Mouse (Mus musculus): ENCODE measurements around the gene Crip3. TPM values are rescaled to one million over a fixed set of nuclear protein-coding genes. Genes with fewer than 3 reads are reported as not detected.

Gene Crip3
- polyA plus RNA-seq, 1 experiment from 2014 or later = 2.0 TPM

GRCm38 (mm10) chr17:46436672-46437366, 8.1 kb downstream of the Crip3 start:
- H3K27ac ChIP-seq = no peak overlapping the region
- ATAC-seq (ENCODE audit: insufficient number of reproducible peaks, low FRiP score, low TSS enrichment, low read depth) = no peak
- no peaks in the 10 kb centered on the region for H3K9me3 ChIP-seq
- H3K9ac ChIP-seq = no peak overlapping the region
- peaks cover 24% of the 10 kb centered on the region for H3K27me3 ChIP-seq
- H3K4me1 ChIP-seq = peaks cover 11% of the 10 kb centered on the region
- no peak overlapping the region for H3K4me3 ChIP-seq
- no peaks in the 10 kb centered on the region for H3K36me3 ChIP-seq
- H3K4me2 ChIP-seq = 0 out of 2 replicates have a peak overlapping the region, but pooled peaks have one; percentile 8
- 21% methylated on average over 23 of the region's 23 CpGs for WGBS

- 73% methylated on average over 4 of the region's 4 CpGs for WGBS
- Histone ChIP-seq H3K4me3 (no peak within 1 kb of the TSS), H3K27ac (no peak within 1 kb of the TSS), H3K9me3 (no peaks in the 10 kb centered on the region), H3K36me3 (no peaks in the 10 kb centered on the region), H3K27me3 (peaks cover 40% of the 10 kb centered on the region), H3K4me1 (peaks cover 19% of the 10 kb centered on the region), H3K9ac (no peak within 1 kb of the TSS), H3K4me2 (no peak within 1 kb of the TSS)
- ATAC-seq (ENCODE audit: insufficient number of reproducible peaks, low FRiP score, low TSS enrichment, low read depth) = no peak
Measured at GRCm38 (mm10) chr17:46438298-46438873, 9.7 kb downstream of the Crip3 start, which contains the start of gene Slc22a7. Slc22a7 (minus strand) TSS chr17:46438457.

- H3K9me3 ChIP-seq = no peaks in the 10 kb centered on the region
- no peak for ATAC-seq (ENCODE audit: insufficient number of reproducible peaks, low FRiP score, low TSS enrichment, low read depth)
- H3K27me3 ChIP-seq = peaks cover 48% of the 10 kb centered on the region
- no peak overlapping the region for H3K4me3 ChIP-seq
- H3K9ac ChIP-seq = no peak overlapping the region
- H3K36me3 ChIP-seq = no peaks in the 10 kb centered on the region
- 92% methylated on average over 10 of the region's 10 CpGs for WGBS
- peaks cover 13% of the 10 kb centered on the region; the same call in 1 of the 2 replicates for H3K4me1 ChIP-seq
- H3K27ac ChIP-seq = no peak overlapping the region
- no peak overlapping the region for H3K4me2 ChIP-seq
Measured at GRCm38 (mm10) chr17:46439176-46439575, 10.4 kb downstream of the Crip3 start.

- H3K4me2 ChIP-seq = peak overlapping the region; percentile 54
- no peaks in the 10 kb centered on the region for H3K36me3 ChIP-seq
- 3% methylated on average over 50 of the region's 50 CpGs for WGBS
- no peak overlapping the region for H3K27ac ChIP-seq
- peaks cover 71% of the 10 kb centered on the region for H3K27me3 ChIP-seq
- ATAC-seq (ENCODE audit: insufficient number of reproducible peaks, low FRiP score, low TSS enrichment, low read depth) = no peak
- H3K4me1 ChIP-seq = peaks cover 14% of the 10 kb centered on the region
- H3K4me3 ChIP-seq = peak overlapping the region; percentile 37
- 0 out of 2 replicates have a peak overlapping the region, but pooled peaks have one; percentile 17 for H3K9ac ChIP-seq
- H3K9me3 ChIP-seq = no peaks in the 10 kb centered on the region
Measured at GRCm38 (mm10) chr17:46444839-46445579, 16.3 kb downstream of the Crip3 start.

GRCm38 (mm10) chr17:46446264-46446663, 17.5 kb downstream of the Crip3 start:
- Histone ChIP-seq H3K27me3 (peaks cover 65% of the 10 kb centered on the region), H3K4me2 (no peak overlapping the region), H3K36me3 (no peaks in the 10 kb centered on the region), H3K9ac (no peak overlapping the region), H3K27ac (no peak overlapping the region), H3K9me3 (no peaks in the 10 kb centered on the region), H3K4me1 (peaks cover 14% of the 10 kb centered on the region), H3K4me3 (no peak overlapping the region)
- no peak for ATAC-seq (ENCODE audit: insufficient number of reproducible peaks, low FRiP score, low TSS enrichment, low read depth)
- 93% methylated on average over 16 of the region's 16 CpGs for WGBS

- 34% methylated on average over 5 of the region's 5 CpGs for WGBS
- Histone ChIP-seq H3K4me2 (no peak overlapping the region), H3K4me3 (no peak overlapping the region), H3K4me1 (peaks cover 23% of the 10 kb centered on the region), H3K36me3 (no peaks in the 10 kb centered on the region), H3K9me3 (no peaks in the 10 kb centered on the region), H3K27ac (no peak overlapping the region), H3K9ac (no peak overlapping the region), H3K27me3 (peaks cover 59% of the 10 kb centered on the region)
- ATAC-seq (ENCODE audit: insufficient number of reproducible peaks, low FRiP score, low TSS enrichment, low read depth) = no peak
Measured at GRCm38 (mm10) chr17:46452683-46453082, 24.0 kb downstream of the Crip3 start.

GRCm38 (mm10) chr17:46453302-46453948, 24.7 kb downstream of the Crip3 start:
- Histone ChIP-seq H3K4me1 (peaks cover 23% of the 10 kb centered on the region), H3K4me3 (peak overlapping the region; percentile 44; the same call in 1 of the 2 replicates), H3K27me3 (peaks cover 65% of the 10 kb centered on the region), H3K9ac (no peak overlapping the region), H3K9me3 (no peaks in the 10 kb centered on the region), H3K4me2 (no peak overlapping the region), H3K36me3 (no peaks in the 10 kb centered on the region), H3K27ac (no peak overlapping the region)
- ATAC-seq (ENCODE audit: insufficient number of reproducible peaks, low FRiP score, low TSS enrichment, low read depth) = no peak
- WGBS = 10% methylated on average over 13 of the region's 13 CpGs

- Histone ChIP-seq H3K4me3 (peak overlapping the region; percentile 44), H3K4me1 (peaks cover 23% of the 10 kb centered on the region), H3K27me3 (peaks cover 71% of the 10 kb centered on the region), H3K4me2 (peak overlapping the region; percentile 92), H3K9me3 (no peaks in the 10 kb centered on the region), H3K36me3 (no peaks in the 10 kb centered on the region), H3K27ac (no peak overlapping the region), H3K9ac (no peak overlapping the region)
- 1% methylated on average over 25 of the region's 26 CpGs for WGBS
- no peak for ATAC-seq (ENCODE audit: insufficient number of reproducible peaks, low FRiP score, low TSS enrichment, low read depth)
Measured at GRCm38 (mm10) chr17:46453970-46454411, 25.3 kb downstream of the Crip3 start.

GRCm38 (mm10) chr17:46454539-46454938, 25.8 kb downstream of the Crip3 start:
- H3K27me3 ChIP-seq = peaks cover 76% of the 10 kb centered on the region
- peaks cover 23% of the 10 kb centered on the region for H3K4me1 ChIP-seq
- peak overlapping the region; percentile 92 for H3K4me2 ChIP-seq
- H3K4me3 ChIP-seq = peak overlapping the region; percentile 44
- no peaks in the 10 kb centered on the region for H3K36me3 ChIP-seq
- ATAC-seq (ENCODE audit: insufficient number of reproducible peaks, low FRiP score, low TSS enrichment, low read depth) = no peak
- no peaks in the 10 kb centered on the region for H3K9me3 ChIP-seq
- WGBS = 2% methylated on average over 9 of the region's 9 CpGs
- H3K9ac ChIP-seq = 0 out of 2 replicates have a peak overlapping the region, but pooled peaks have one; percentile 23
- no peak overlapping the region for H3K27ac ChIP-seq

- 2% methylated on average over 33 of the region's 33 CpGs for WGBS
- Histone ChIP-seq H3K27ac (no peak overlapping the region), H3K9ac (peak overlapping the region; percentile 23; the same call in 1 of the 2 replicates), H3K9me3 (no peaks in the 10 kb centered on the region), H3K4me2 (peak overlapping the region; percentile 92), H3K4me3 (peak overlapping the region; percentile 44), H3K36me3 (no peaks in the 10 kb centered on the region), H3K4me1 (peaks cover 25% of the 10 kb centered on the region), H3K27me3 (peaks cover 83% of the 10 kb centered on the region)
- ATAC-seq (ENCODE audit: insufficient number of reproducible peaks, low FRiP score, low TSS enrichment, low read depth) = no peak
Measured at GRCm38 (mm10) chr17:46455110-46455691, 26.5 kb downstream of the Crip3 start.

GRCm38 (mm10) chr17:46457791-46458190, 29.1 kb downstream of the Crip3 start:
- H3K4me1 ChIP-seq = peaks cover 35% of the 10 kb centered on the region
- no peak overlapping the region for H3K4me2 ChIP-seq
- 9% methylated on average over 10 of the region's 10 CpGs for WGBS

More at GRCm38 (mm10) chr17:46457791-46458190, 29.1 kb downstream of the Crip3 start:
- Histone ChIP-seq H3K27ac (no peak overlapping the region), H3K36me3 (no peaks in the 10 kb centered on the region), H3K27me3 (peaks cover 94% of the 10 kb centered on the region), H3K9ac (no peak overlapping the region), H3K9me3 (no peaks in the 10 kb centered on the region), H3K4me3 (no peak overlapping the region)
- no peak for ATAC-seq (ENCODE audit: insufficient number of reproducible peaks, low FRiP score, low TSS enrichment, low read depth)

Data from limb, embryonic 15.5 days (tissue).